Mouse (Mus musculus) frontal cortex, postnatal 25 days (tissue): ENCODE data around the gene Prpf8.

Experiments used
- DNase-seq, 2 experiments: peaks; one replicate each; pipeline ENCODE4 v3.0.0; 2022; ENCODE audit warnings: low spot score in 2 of 2

The Prpf8 gene

GRCm38 (mm10) chr11:75532340-75533277, 46.0 kb downstream of the Prpf8 start:
- no peak for DNase-seq

GRCm38 (mm10) chr11:75533314-75534015, 46.8 kb downstream of the Prpf8 start:
- DNase-seq = no peak

GRCm38 (mm10) chr11:75534286-75535033, 47.8 kb downstream of the Prpf8 start:
- no peak for DNase-seq

- no peak for DNase-seq
These were observed 48.6 kb downstream of the Prpf8 start for GRCm38 (mm10) chr11:75535106-75535795.

- DNase-seq = no peak
These were observed 49.8 kb downstream of the Prpf8 start for GRCm38 (mm10) chr11:75536255-75537024.

GRCm38 (mm10) chr11:75537025-75537414, 50.4 kb downstream of the Prpf8 start:
- no peak for DNase-seq

- no peak for DNase-seq
These were observed 51.0 kb downstream of the Prpf8 start for GRCm38 (mm10) chr11:75537491-75538183.

GRCm38 (mm10) chr11:75538184-75538969, 51.8 kb downstream of the Prpf8 start:
- no peak for DNase-seq

GRCm38 (mm10) chr11:75538970-75539299, 52.3 kb downstream of the Prpf8 start:
- DNase-seq = no peak

- DNase-seq = no peak
These were observed 53.6 kb downstream of the Prpf8 start for GRCm38 (mm10) chr11:75540209-75540608.

GRCm38 (mm10) chr11:75540710-75541581, 54.3 kb downstream of the Prpf8 start:
- DNase-seq = no peak

- DNase-seq = no peak
These were observed 58.1 kb downstream of the Prpf8 start for GRCm38 (mm10) chr11:75544713-75545112.

- no peak for DNase-seq
These were observed 59.4 kb downstream of the Prpf8 start for GRCm38 (mm10) chr11:75546057-75546456.

- no peak for DNase-seq
These were observed 63.1 kb downstream of the Prpf8 start for GRCm38 (mm10) chr11:75549658-75550111.

GRCm38 (mm10) chr11:75550200-75550946, 63.8 kb downstream of the Prpf8 start:
- no peak for DNase-seq

- no peak for DNase-seq
These were observed 64.7 kb downstream of the Prpf8 start for GRCm38 (mm10) chr11:75551321-75551720.

- DNase-seq = no peak
These were observed 65.4 kb downstream of the Prpf8 start for GRCm38 (mm10) chr11:75551961-75552441.
